Mouse (Mus musculus) neural tube, embryonic 12.5 days (tissue): Measurements from ENCODE around the gene Usp53. TPM values are rescaled to one million over a fixed set of nuclear protein-coding genes. Genes with fewer than 3 reads are reported as not detected.

ENCODE experiments used
- ATAC-seq: fragments of 200-750 bp; cut with Nextera tagmentation; 2 replicates; pipeline ENCODE4 v1.8.0; 2017; ENCODE audit warnings: low read depth, mild to moderate bottlenecking, moderate TSS enrichment, moderate library complexity; ENCODE audit not compliant: low FRiP score
- H3K27ac ChIP-seq: fragments of 300-500 bp; sonication (generic); 2 replicates; pipeline ENCODE4 v1.5.1; 2016
- H3K27me3 ChIP-seq: fragments of 300-500 bp; sonication (generic); replicated peaks from 2 replicates; pipeline ENCODE4 v1.6.1; 2016; ENCODE audit warnings: mild to moderate bottlenecking
- H3K36me3 ChIP-seq: fragments of 300-500 bp; sonication (generic); 2 replicates; pipeline ENCODE4 v1.6.1; 2016; ENCODE audit warnings: mild to moderate bottlenecking
- H3K4me1 ChIP-seq: fragments of 300-500 bp; sonication (generic); 2 replicates; pipeline ENCODE4 v1.6.1; 2016
- H3K4me2 ChIP-seq: fragments of 300-500 bp; sonication (generic); replicated peaks from 2 replicates; pipeline ENCODE4 v1.6.1; 2016; ENCODE audit warnings: mild to moderate bottlenecking
- H3K4me3 ChIP-seq: fragments of 300-500 bp; sonication (generic); 2 replicates; pipeline ENCODE4 v1.5.1; 2016
- H3K9ac ChIP-seq: fragments of 300-500 bp; sonication (generic); 2 replicates; pipeline ENCODE4 v1.6.1; 2016; ENCODE audit warnings: mild to moderate bottlenecking
- H3K9me3 ChIP-seq: fragments of 300-500 bp; sonication (generic); 2 replicates; pipeline ENCODE4 v1.6.1; 2016; ENCODE audit warnings: mild to moderate bottlenecking
- WGBS: fragments of 180-500 bp; shearing (Covaris S2); methylation state at CpG from one replicate; pipeline ENCODE4 v1.1.7; 2016; 5-methylcytosine and 5-hydroxymethylcytosine counted together
- polyA plus RNA-seq: library from polyadenylated mRNA; unstranded; fragments of >200 nt; fragmentation: Nextera tagmentation; extraction: Ambion mirVana; gene quantifications from 2 replicates; pipeline ENCODE4 v1.2.1, GENCODE M21; 2016

The Usp53 gene
- polyA plus RNA-seq, 1 experiment from 2014 or later: 5.7 TPM

- Histone ChIP-seq H3K27ac (no peak overlapping the region), H3K4me2 (no peak overlapping the region), H3K27me3 (no peaks in the 10 kb centered on the region), H3K36me3 (no peaks in the 10 kb centered on the region), H3K4me3 (no peak overlapping the region), H3K9me3 (no peaks in the 10 kb centered on the region), H3K4me1 (no peaks in the 10 kb centered on the region), H3K9ac (no peak overlapping the region)
- 75% methylated on average over 1 of the region's 1 CpGs for WGBS
- no peak for ATAC-seq
These were observed 2.1 kb upstream of the Usp53 start for GRCm38 (mm10) chr3:122986386-122986785.

- no peaks in the 10 kb centered on the region for H3K36me3 ChIP-seq
- no peak for ATAC-seq
- H3K4me1 ChIP-seq: no peaks in the 10 kb centered on the region
- no peaks in the 10 kb centered on the region for H3K9me3 ChIP-seq
- H3K27ac ChIP-seq: no peak overlapping the region
- H3K27me3 ChIP-seq: no peaks in the 10 kb centered on the region
- peak overlapping the region; percentile 75 for H3K4me3 ChIP-seq
- 17% methylated on average over 13 of the region's 13 CpGs for WGBS
- peak overlapping the region; percentile 74 for H3K4me2 ChIP-seq
- H3K9ac ChIP-seq: peak overlapping the region; percentile 86
These were observed 1.1 kb upstream of the Usp53 start for GRCm38 (mm10) chr3:122985183-122985944.

- Histone ChIP-seq H3K4me2 (peak overlapping the region; percentile 74), H3K36me3 (no peaks in the 10 kb centered on the region), H3K4me1 (no peaks in the 10 kb centered on the region), H3K9ac (peak overlapping the region; percentile 86), H3K9me3 (no peaks in the 10 kb centered on the region), H3K27me3 (no peaks in the 10 kb centered on the region), H3K27ac (peak overlapping the region; percentile 76; the same call in 1 of the 2 replicates), H3K4me3 (peak overlapping the region; percentile 75)
- ATAC-seq: peak; percentile 87
- under 1% methylated on average over 30 of the region's 30 CpGs for WGBS
These were observed 461 bp downstream of the Usp53 start for GRCm38 (mm10) chr3:122983849-122984248.

- Histone ChIP-seq H3K4me3 (no peak overlapping the region), H3K27ac (no peak overlapping the region), H3K9me3 (no peaks in the 10 kb centered on the region), H3K4me1 (no peaks in the 10 kb centered on the region), H3K36me3 (no peaks in the 10 kb centered on the region), H3K4me2 (no peak overlapping the region), H3K27me3 (no peaks in the 10 kb centered on the region), H3K9ac (no peak overlapping the region)
- no peak for ATAC-seq
- 97% methylated on average over 1 of the region's 1 CpGs for WGBS
These were observed 8.3 kb downstream of the Usp53 start for GRCm38 (mm10) chr3:122975964-122976363.

GRCm38 (mm10) chr3:122975363-122975762 is 8.9 kb downstream of the Usp53 start:
- Histone ChIP-seq H3K27ac (no peak overlapping the region), H3K4me3 (no peak overlapping the region), H3K27me3 (no peaks in the 10 kb centered on the region), H3K36me3 (no peaks in the 10 kb centered on the region), H3K4me1 (no peaks in the 10 kb centered on the region), H3K4me2 (no peak overlapping the region), H3K9me3 (no peaks in the 10 kb centered on the region), H3K9ac (no peak overlapping the region)
- no peak for ATAC-seq
- 88% methylated on average over 4 of the region's 4 CpGs for WGBS

- Histone ChIP-seq H3K4me3 (no peak overlapping the region), H3K9me3 (no peaks in the 10 kb centered on the region), H3K27ac (no peak overlapping the region), H3K9ac (no peak overlapping the region), H3K27me3 (no peaks in the 10 kb centered on the region), H3K4me1 (no peaks in the 10 kb centered on the region), H3K36me3 (no peaks in the 10 kb centered on the region), H3K4me2 (no peak overlapping the region)
- ATAC-seq: no peak
- 59% methylated on average over 3 of the region's 3 CpGs for WGBS
These were observed 9.5 kb downstream of the Usp53 start for GRCm38 (mm10) chr3:122974833-122975232.

- ATAC-seq: no peak
- WGBS: 69% methylated on average over 3 of the region's 3 CpGs
- Histone ChIP-seq H3K4me2 (no peak overlapping the region), H3K9ac (no peak overlapping the region), H3K27ac (no peak overlapping the region), H3K9me3 (no peaks in the 10 kb centered on the region), H3K4me3 (no peak overlapping the region), H3K4me1 (no peaks in the 10 kb centered on the region), H3K36me3 (no peaks in the 10 kb centered on the region), H3K27me3 (no peaks in the 10 kb centered on the region)
These were observed 12.0 kb downstream of the Usp53 start for GRCm38 (mm10) chr3:122972126-122972822.

GRCm38 (mm10) chr3:122968391-122968790 is 15.9 kb downstream of the Usp53 start:
- Histone ChIP-seq H3K4me2 (no peak overlapping the region), H3K9me3 (no peaks in the 10 kb centered on the region), H3K27ac (no peak overlapping the region), H3K4me1 (no peaks in the 10 kb centered on the region), H3K36me3 (no peaks in the 10 kb centered on the region), H3K27me3 (no peaks in the 10 kb centered on the region), H3K4me3 (no peak overlapping the region), H3K9ac (no peak overlapping the region)
- ATAC-seq: no peak
- WGBS: 92% methylated on average over 9 of the region's 9 CpGs

GRCm38 (mm10) chr3:122964301-122964700 is 20.0 kb downstream of the Usp53 start:
- Histone ChIP-seq H3K9ac (no peak overlapping the region), H3K27ac (no peak overlapping the region), H3K4me1 (no peaks in the 10 kb centered on the region), H3K4me3 (no peak overlapping the region), H3K27me3 (no peaks in the 10 kb centered on the region), H3K4me2 (no peak overlapping the region), H3K36me3 (no peaks in the 10 kb centered on the region), H3K9me3 (no peaks in the 10 kb centered on the region)
- WGBS: 90% methylated on average over 5 of the region's 5 CpGs
- no peak for ATAC-seq

- Histone ChIP-seq H3K27me3 (no peaks in the 10 kb centered on the region), H3K9ac (no peak overlapping the region), H3K4me1 (no peaks in the 10 kb centered on the region), H3K4me3 (no peak overlapping the region), H3K27ac (no peak overlapping the region), H3K36me3 (peaks cover 9% of the 10 kb centered on the region), H3K4me2 (no peak overlapping the region), H3K9me3 (no peaks in the 10 kb centered on the region)
- 91% methylated on average over 2 of the region's 2 CpGs for WGBS
- no peak for ATAC-seq
These were observed 34.2 kb downstream of the Usp53 start for GRCm38 (mm10) chr3:122950129-122950528.

- H3K27ac ChIP-seq: no peak overlapping the region
- H3K9me3 ChIP-seq: no peaks in the 10 kb centered on the region
- WGBS: 84% methylated on average over 6 of the region's 6 CpGs
- H3K4me1 ChIP-seq: no peaks in the 10 kb centered on the region
- no peak overlapping the region for H3K9ac ChIP-seq
- H3K4me2 ChIP-seq: no peak overlapping the region
- no peaks in the 10 kb centered on the region for H3K27me3 ChIP-seq
- H3K4me3 ChIP-seq: no peak overlapping the region
- no peaks in the 10 kb centered on the region for H3K36me3 ChIP-seq
- ATAC-seq: no peak
These were observed 40.9 kb downstream of the Usp53 start for GRCm38 (mm10) chr3:122943387-122943890.

GRCm38 (mm10) chr3:122939215-122939614 is 45.1 kb downstream of the Usp53 start:
- Histone ChIP-seq H3K36me3 (no peaks in the 10 kb centered on the region), H3K27ac (no peak overlapping the region), H3K4me2 (no peak overlapping the region), H3K9me3 (no peaks in the 10 kb centered on the region), H3K9ac (no peak overlapping the region), H3K4me3 (no peak overlapping the region), H3K4me1 (no peaks in the 10 kb centered on the region), H3K27me3 (no peaks in the 10 kb centered on the region)
- no peak for ATAC-seq
- WGBS: 84% methylated on average over 2 of the region's 2 CpGs
